9 mouse cellular contexts compared by ENCODE assay signal in the genomic region with DNA sequence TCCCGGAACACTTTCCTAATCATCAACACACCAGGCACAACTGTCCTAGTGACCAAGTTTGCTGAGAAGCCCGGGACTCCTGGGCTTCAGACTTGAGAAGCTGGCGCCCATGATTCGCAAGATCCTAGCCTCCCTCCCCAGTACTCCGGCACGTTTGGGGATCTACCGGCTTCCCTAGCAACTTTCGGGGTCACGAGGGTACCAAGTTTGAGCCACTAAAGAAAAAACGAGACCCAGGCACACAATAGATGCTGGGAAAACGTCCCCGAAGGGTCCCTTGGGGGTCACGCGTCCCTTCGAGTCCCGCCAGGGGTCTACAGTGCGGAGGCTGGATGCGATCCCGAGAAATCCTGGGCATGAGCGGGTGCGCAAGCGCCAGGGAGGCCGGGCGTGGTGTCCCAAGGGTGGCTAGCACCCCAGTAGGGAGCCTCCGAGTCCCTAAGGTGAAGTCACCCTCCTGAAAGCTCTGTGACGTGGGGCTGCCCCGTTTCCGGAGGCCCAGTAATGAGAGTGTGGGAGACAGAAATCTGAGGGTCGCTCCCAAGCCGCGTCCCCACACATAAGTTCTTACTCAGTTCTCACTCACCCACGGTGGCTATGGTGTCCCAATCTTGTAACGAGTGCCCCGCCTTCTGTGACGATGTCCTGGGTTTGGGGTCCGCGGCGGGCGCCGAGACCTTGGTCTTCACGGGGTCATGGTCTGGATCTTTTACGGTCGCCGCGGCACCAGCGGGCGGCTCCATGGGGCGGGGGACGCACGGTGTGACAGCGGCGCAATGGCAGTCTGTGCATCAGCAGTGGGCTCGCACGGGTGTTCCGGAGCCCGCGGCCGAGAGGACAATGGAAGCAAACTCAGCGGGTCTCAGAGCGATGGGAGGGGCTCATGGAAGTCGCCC. TPM values are rescaled to one million over a fixed set of nuclear protein-coding genes. Genes with fewer than 3 reads are reported as not detected.
DNase-seq lines count a peak whose midpoint lies in the region; ATAC-seq lines count a peak whose summit lies in the region.
"Had no signal": no experiment of that assay in that cellular context is flagged by ENCODE, and none has a peak within 500 bp of the region (broad histone marks: within the 10 kb centered on the region; RNA-seq: fewer than 3 reads in every experiment).

No protein-coding gene starts in this region.

- DNase-seq in urinary bladder, postnatal 36 days (ENCODE audit: low spot score in 2 of 2), result peak; percentile 1 to 10
- DNase-seq in urinary bladder, postnatal 25 days (ENCODE audit: low spot score), result no peak
- DNase-seq in adrenal gland, postnatal 36 days, result peak; percentile 36 to 45
- peak; percentile 48 for DNase-seq in forebrain, embryonic 11.5 days (ENCODE audit: low spot score)
- DNase-seq in hindbrain, embryonic 14.5 days (ENCODE audit: low spot score), result no peak
- DNase-seq in liver, embryonic 13.5 days, result peak; percentile 13
- DNase-seq in ovary, postnatal 14 days (ENCODE audit: low spot score), result no peak

- peak overlapping the region; percentile 51 for H3K4me3 ChIP-seq in forebrain, embryonic 11.5 days (ENCODE audit: low read depth, low read length)
- H3K4me3 ChIP-seq in hindbrain, embryonic 14.5 days (replicated peaks; ENCODE audit: low read length), result peak overlapping the region; percentile 62
- peak overlapping the region; percentile 67 for H3K4me3 ChIP-seq in liver, embryonic 13.5 days (replicated peaks)

- no peaks in the 10 kb centered on the region for H3K27me3 ChIP-seq in forebrain, embryonic 11.5 days (ENCODE audit: control insufficient read depth, insufficient read depth, low read length)
- H3K27me3 ChIP-seq in hindbrain, embryonic 14.5 days (ENCODE audit: control insufficient read depth, insufficient read depth, low read length), result no peaks in the 10 kb centered on the region
- no peaks in the 10 kb centered on the region for H3K27me3 ChIP-seq in liver, embryonic 13.5 days

- peak overlapping the region; percentile 52 for H3K9ac ChIP-seq in forebrain, embryonic 11.5 days (ENCODE audit: low read length)
- H3K9ac ChIP-seq in hindbrain, embryonic 14.5 days, result peak overlapping the region; percentile 74
- peak overlapping the region; percentile 59 for H3K9ac ChIP-seq in liver, embryonic 13.5 days

- H3K4me2 ChIP-seq in forebrain, embryonic 11.5 days (ENCODE audit: low read depth, low read length, severe bottlenecking), result peak overlapping the region; percentile 64
- H3K4me2 ChIP-seq in hindbrain, embryonic 14.5 days (replicated peaks), result peak overlapping the region; percentile 61
- peak overlapping the region; percentile 73 for H3K4me2 ChIP-seq in liver, embryonic 13.5 days

- no peaks in the 10 kb centered on the region for H3K9me3 ChIP-seq in forebrain, embryonic 11.5 days (ENCODE audit: control insufficient read depth, low read length)
- no peaks in the 10 kb centered on the region for H3K9me3 ChIP-seq in hindbrain, embryonic 14.5 days (ENCODE audit: control insufficient read depth, low read length)
- no peaks in the 10 kb centered on the region for H3K9me3 ChIP-seq in liver, embryonic 13.5 days (replicated peaks)

- H3K36me3 ChIP-seq in forebrain, embryonic 11.5 days (ENCODE audit: control insufficient read depth, insufficient read depth, low read length), result no peaks in the 10 kb centered on the region
- no peaks in the 10 kb centered on the region for H3K36me3 ChIP-seq in hindbrain, embryonic 14.5 days (replicated peaks; ENCODE audit: control insufficient read depth, insufficient read depth)
- H3K36me3 ChIP-seq in liver, embryonic 13.5 days, result no peaks in the 10 kb centered on the region

- H3K27ac ChIP-seq in forebrain, embryonic 11.5 days (ENCODE audit: low read depth, low read length), result no peak overlapping the region
- H3K27ac ChIP-seq in hindbrain, embryonic 14.5 days, result peak overlapping the region; percentile 82
- no peak overlapping the region for H3K27ac ChIP-seq in liver, embryonic 13.5 days

- peak; percentile 82 for ATAC-seq in forebrain, embryonic 11.5 days (replicated peaks; ENCODE audit: low FRiP score)
- ATAC-seq in hindbrain, embryonic 14.5 days (ENCODE audit: low FRiP score), result peak; percentile 84
- ATAC-seq in liver, embryonic 13.5 days (ENCODE audit: low read depth), result peak; percentile 66
- 0 out of 2 replicates have a peak, but pooled peaks have one; percentile 25 for ATAC-seq in monocyte, adult 5-6 weeks (replicated peaks; ENCODE audit: insufficient number of reproducible peaks, low FRiP score, low TSS enrichment, poor library complexity, severe bottlenecking)

- H3K4me1 ChIP-seq in forebrain, embryonic 11.5 days (replicated peaks; ENCODE audit: control insufficient read depth, insufficient read depth, low read length), result no peaks in the 10 kb centered on the region
- H3K4me1 ChIP-seq in hindbrain, embryonic 14.5 days (replicated peaks; ENCODE audit: control insufficient read depth, insufficient read depth, low read length), result peaks cover 10% of the 10 kb centered on the region
- H3K4me1 ChIP-seq in liver, embryonic 13.5 days (replicated peaks), result 0 out of 2 replicates have a peak, but pooled peaks cover 3% of the 10 kb centered on the region

- WGBS in forebrain, embryonic 11.5 days, result 23% methylated on average over 60 of the region's 61 CpGs
- WGBS in hindbrain, embryonic 14.5 days, result 19% methylated on average over 61 of the region's 61 CpGs
- WGBS in liver, embryonic 13.5 days (ENCODE audit: insufficient replicate concordance), result 15% methylated on average over 60 of the region's 61 CpGs

RNA-seq across cellular contexts. Expression of gene Prkx, which starts 0.9 kb away (rescaled TPM):
- total RNA-seq in adrenal gland, postnatal 36 days (2021), result 10 to 100 TPM; 15.3 to 19.0 TPM
- 16.9 and 17.7 TPM in 2 replicates for polyA plus RNA-seq in forebrain, embryonic 11.5 days (2014; fragmentation: Nextera tagmentation; extraction: Ambion mirVana)
- 25.4 and 25.6 TPM in 2 replicates for polyA plus RNA-seq in hindbrain, embryonic 14.5 days (2014; fragmentation: Nextera tagmentation; extraction: Ambion mirVana)
- 2.2 and 2.5 TPM in 2 replicates for polyA plus RNA-seq in liver, embryonic 13.5 days (2015; fragmentation: Nextera tagmentation; extraction: Ambion mirVana)
- total RNA-seq in monocyte, adult 5-6 weeks (2017), result 46.7 to 56.2 TPM (median 49.5 TPM) in 3 replicates

RNA-seq across cellular contexts. Expression of gene Pbsn, which starts 58.2 kb away (rescaled TPM):
- not detected for total RNA-seq in adrenal gland, postnatal 36 days (2021)
- not detected in 2 replicates for polyA plus RNA-seq in forebrain, embryonic 11.5 days (2014; fragmentation: Nextera tagmentation; extraction: Ambion mirVana)
- polyA plus RNA-seq in hindbrain, embryonic 14.5 days (2014; fragmentation: Nextera tagmentation; extraction: Ambion mirVana), result not detected in 2 replicates
- not detected in 2 replicates for polyA plus RNA-seq in liver, embryonic 13.5 days (2015; fragmentation: Nextera tagmentation; extraction: Ambion mirVana)
- not detected in 3 replicates for total RNA-seq in monocyte, adult 5-6 weeks (2017)
- total RNA-seq: gastrocnemius, adult 8-10 months had no signal

Comparison
In these comparisons a context has a peak if more than half of its experiments do, and no peak if none do; other contexts are left out.
1. DNase-seq: peak in urinary bladder, postnatal 36 days (2 of 2), adrenal gland, postnatal 36 days (2 of 2), forebrain, embryonic 11.5 days (single experiment) and liver, embryonic 13.5 days (single experiment); none in urinary bladder, postnatal 25 days (single experiment), hindbrain, embryonic 14.5 days (single experiment) and ovary, postnatal 14 days (single experiment).
2. ATAC-seq: peak in every context shown above with its lines; median percentile 84 in hindbrain, embryonic 14.5 days; 82 in forebrain, embryonic 11.5 days; 66 in liver, embryonic 13.5 days; 25 in monocyte, adult 5-6 weeks.
3. Peak in every context shown above with its lines, with median percentiles within 50 percentile points of each other: H3K4me2 ChIP-seq, H3K4me3 ChIP-seq and H3K9ac ChIP-seq.